Mouse (Mus musculus): ENCODE data around the gene Phf24. TPM values are rescaled to one million over a fixed set of nuclear protein-coding genes. Genes with fewer than 3 reads are reported as not detected.
A peak's percentile ranks its signal among the peaks of the same experiment; 100 is the strongest.

The Phf24 gene
- polyA plus RNA-seq, 1 experiment from 2014 or later = not detected

DNA sequence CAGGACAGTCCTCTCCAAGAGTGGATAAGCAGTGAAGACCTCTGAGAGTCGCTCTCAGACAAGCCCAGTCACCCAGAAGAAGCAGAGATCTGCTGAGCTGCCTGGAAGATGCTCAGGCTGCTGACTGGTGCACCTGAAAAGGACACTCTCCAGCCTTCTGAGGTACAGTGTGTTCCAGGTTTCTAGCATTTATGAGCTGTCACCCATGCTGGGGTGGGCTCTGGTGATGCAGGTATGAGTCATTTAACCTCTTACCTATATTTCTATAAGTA, 35.8 kb upstream of the Phf24 start:
- no peak for DNase-seq (ENCODE audit: low read depth, low spot score)

DNA sequence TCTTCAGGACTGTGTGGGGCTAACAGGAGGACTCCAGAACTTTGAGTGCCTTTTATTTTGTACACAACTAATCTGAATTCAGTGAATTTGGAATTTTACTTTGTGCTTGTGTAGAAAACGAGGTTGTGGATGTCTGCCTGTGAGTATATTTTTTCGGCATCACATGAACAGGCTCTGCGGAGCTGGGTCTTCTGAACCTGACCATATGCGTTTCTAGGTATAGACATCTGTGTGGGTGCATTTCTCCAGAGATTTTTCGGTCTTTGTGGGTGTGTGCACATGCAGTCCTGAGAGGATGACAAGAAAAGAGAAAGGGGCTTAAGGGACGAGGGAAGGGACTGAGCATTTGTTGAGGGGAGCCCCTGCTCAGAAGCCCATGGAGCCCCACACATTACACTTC, 29.5 kb upstream of the Phf24 start:
- H3K27me3 ChIP-seq = peaks cover 28% of the 10 kb centered on the region
- in situ Hi-C loops (cut with MboI; ENCODE audit: low pct_unique_long_range_greater_than_20kb) = no loop called here
- TF ChIP-seq CTCF (IDR thresholded peaks at IDR 0.05) = no peak
- ATAC-seq (no peak), DNase-seq (ENCODE audit: low read depth, low spot score) (no peak)
- CTCF ChIA-PET = no interaction called here
- POLR2A ChIA-PET = no interaction called here

More for the DNA sequence above, 35.8 kb upstream of the Phf24 start:
- ChIA-PET POLR2A (no interaction called here), CTCF (interaction anchor here (0.8 kb wide), 1 partner anchor 74 kb away, joined by 3 read pairs; no protein-coding TSS in a partner anchor)
- peaks cover 7% of the 10 kb centered on the region for H3K27me3 ChIP-seq
- in situ Hi-C loops (cut with MboI; ENCODE audit: low pct_unique_long_range_greater_than_20kb) = no loop called here
- ATAC-seq = no peak
- TF ChIP-seq CTCF (IDR thresholded peaks at IDR 0.05) = no peak

DNA sequence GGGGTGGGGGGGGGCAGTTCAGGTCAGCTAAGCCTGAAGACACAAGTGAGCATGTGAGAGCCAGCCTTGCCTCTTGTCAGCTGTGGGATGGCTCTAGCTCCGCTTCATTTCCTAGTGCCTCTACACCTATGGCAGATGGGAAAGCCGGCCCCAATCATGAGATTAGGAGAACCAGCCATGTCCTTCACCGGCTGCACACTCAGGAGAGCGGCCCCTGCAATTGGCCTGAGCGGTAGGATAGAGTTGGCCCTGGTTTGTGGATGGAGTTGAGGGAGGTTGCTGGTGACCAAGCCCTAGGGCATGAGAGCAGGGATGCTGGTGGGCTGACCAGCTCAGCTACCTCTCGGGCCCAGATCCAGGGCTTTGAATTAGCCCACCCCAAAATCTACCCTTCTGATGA, 27.7 kb upstream of the Phf24 start:
- no peak for TF ChIP-seq CTCF (IDR thresholded peaks at IDR 0.05)
- ATAC-seq (no peak), DNase-seq (ENCODE audit: low read depth, low spot score) (no peak)
- in situ Hi-C loops (cut with MboI; ENCODE audit: low pct_unique_long_range_greater_than_20kb) = no loop called here
- H3K27me3 ChIP-seq = peaks cover 31% of the 10 kb centered on the region
- ChIA-PET CTCF (no interaction called here), POLR2A (no interaction called here)

GRCm38 (mm10) chr4:42891176-42891575, 25.3 kb upstream of the Phf24 start:
- POLR2A ChIA-PET = no interaction called here
- no peak for TF ChIP-seq CTCF (IDR thresholded peaks at IDR 0.05)
- ATAC-seq (no peak), DNase-seq (ENCODE audit: low read depth, low spot score) (no peak)
- CTCF ChIA-PET = interaction anchor here (1.6 kb wide), 1 partner anchor 9 kb away, joined by 5 read pairs; no protein-coding TSS in a partner anchor
- peaks cover 33% of the 10 kb centered on the region for H3K27me3 ChIP-seq
- in situ Hi-C loops (cut with MboI; ENCODE audit: low pct_unique_long_range_greater_than_20kb) = no loop called here

GRCm38 (mm10) chr4:42895118-42895517, 21.3 kb upstream of the Phf24 start:
- CTCF ChIA-PET = interaction anchor here (1.1 kb wide), 1 partner anchor 9 kb away, joined by 4 read pairs; no protein-coding TSS in a partner anchor

GRCm38 (mm10) chr4:42898914-42899313, 17.5 kb upstream of the Phf24 start:
- ChIA-PET POLR2A (no interaction called here), CTCF (no interaction called here)
- DNase-seq (ENCODE audit: low read depth, low spot score) (no peak), ATAC-seq (no peak)
- H3K27me3 ChIP-seq = peaks cover 50% of the 10 kb centered on the region
- TF ChIP-seq CTCF (IDR thresholded peaks at IDR 0.05) = no peak
- in situ Hi-C loops (cut with MboI; ENCODE audit: low pct_unique_long_range_greater_than_20kb) = no loop called here

More at GRCm38 (mm10) chr4:42895118-42895517, 21.3 kb upstream of the Phf24 start:
- TF ChIP-seq CTCF (IDR thresholded peaks at IDR 0.05) = no peak
- POLR2A ChIA-PET = no interaction called here
- in situ Hi-C loops (cut with MboI; ENCODE audit: low pct_unique_long_range_greater_than_20kb) = no loop called here
- DNase-seq (ENCODE audit: low read depth, low spot score) = no peak
- no peak for ATAC-seq
- H3K27me3 ChIP-seq = peaks cover 38% of the 10 kb centered on the region

DNA sequence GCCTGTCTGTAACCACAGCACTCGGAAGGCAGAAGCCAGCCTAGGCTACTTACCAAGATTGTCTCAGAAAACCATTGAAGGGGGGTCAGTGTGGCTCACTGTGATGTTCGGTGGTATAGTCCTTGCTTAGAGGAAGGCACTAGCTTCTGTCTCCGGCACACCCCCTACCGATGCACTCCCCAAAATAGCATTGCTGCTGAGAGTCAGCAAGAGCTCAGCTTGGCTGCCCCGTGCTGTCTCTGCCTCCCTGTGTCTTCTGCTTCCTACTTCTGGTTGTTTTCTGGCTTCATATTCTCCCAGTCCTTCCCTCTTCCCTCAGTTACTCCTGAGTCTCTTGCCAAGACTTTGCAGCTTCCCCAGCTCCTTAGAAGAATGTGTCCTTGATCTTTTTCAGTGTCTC, 15.6 kb upstream of the Phf24 start:
- ChIA-PET CTCF (interaction anchor here (1.7 kb wide), 1 partner anchor 9 kb away, joined by 5 read pairs; no protein-coding TSS in a partner anchor), POLR2A (no interaction called here)
- ATAC-seq (no peak), DNase-seq (ENCODE audit: low read depth, low spot score) (no peak)
- in situ Hi-C loops (cut with MboI; ENCODE audit: low pct_unique_long_range_greater_than_20kb) = no loop called here
- H3K27me3 ChIP-seq = peaks cover 44% of the 10 kb centered on the region
- TF ChIP-seq CTCF (IDR thresholded peaks at IDR 0.05) = no peak

- no peak for DNase-seq (ENCODE audit: low read depth, low spot score)
- TF ChIP-seq CTCF (IDR thresholded peaks at IDR 0.05) = peak; percentile 30
- no peak for ATAC-seq
- in situ Hi-C loops (cut with MboI; ENCODE audit: low pct_unique_long_range_greater_than_20kb) = no loop called here
- ChIA-PET POLR2A (no interaction called here), CTCF (no interaction called here)
- peaks cover 41% of the 10 kb centered on the region for H3K27me3 ChIP-seq
These were observed 14.3 kb upstream of the Phf24 start for GRCm38 (mm10) chr4:42902174-42902573.

DNA sequence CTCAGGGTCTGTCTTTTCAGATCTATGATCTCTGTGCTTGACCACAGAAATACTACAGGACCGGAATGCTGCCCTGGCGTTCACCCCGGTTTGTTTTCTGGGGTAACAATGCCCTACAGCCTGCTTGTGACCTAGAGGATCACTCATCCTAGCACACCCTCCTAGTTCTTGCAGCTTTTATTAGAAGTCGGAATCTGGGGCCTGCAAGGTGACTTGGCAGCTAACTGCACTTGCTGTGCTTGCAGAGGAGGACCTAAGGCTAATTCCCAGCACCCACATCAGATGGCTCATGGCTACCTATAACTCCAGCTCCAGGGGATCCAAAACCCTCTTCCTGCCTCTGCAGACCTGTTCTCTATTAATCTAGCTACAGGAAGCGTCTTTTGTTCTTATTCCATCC, 13.7 kb upstream of the Phf24 start:
- DNase-seq (ENCODE audit: low read depth, low spot score) = no peak
- ChIA-PET POLR2A (no interaction called here), CTCF (no interaction called here)
- no peak for ATAC-seq
- TF ChIP-seq CTCF (IDR thresholded peaks at IDR 0.05) = no peak
- peaks cover 35% of the 10 kb centered on the region for H3K27me3 ChIP-seq
- in situ Hi-C loops (cut with MboI; ENCODE audit: low pct_unique_long_range_greater_than_20kb) = no loop called here

DNA sequence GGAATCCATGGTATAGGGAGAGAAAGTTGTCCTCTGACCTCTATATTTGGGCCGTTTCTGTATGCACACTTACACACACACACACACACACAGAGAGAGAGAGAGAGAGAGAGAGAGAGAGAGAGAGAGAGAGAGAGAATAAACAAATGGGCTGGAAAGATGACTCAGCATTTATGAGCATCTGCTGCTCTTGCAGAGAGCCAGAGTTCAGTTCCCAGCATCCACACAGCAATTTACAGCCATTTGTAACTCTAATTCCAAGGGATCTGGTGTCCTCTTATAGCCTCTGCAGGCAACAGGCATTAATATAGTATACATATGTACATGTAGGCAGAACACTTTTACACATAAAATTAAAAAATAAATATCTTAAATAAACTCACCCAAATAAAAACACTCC, 12.5 kb upstream of the Phf24 start:
- H3K27me3 ChIP-seq = peaks cover 30% of the 10 kb centered on the region
- no peak for DNase-seq (ENCODE audit: low read depth, low spot score)
- POLR2A ChIA-PET = interaction anchor here (0.7 kb wide), 1 partner anchor 43 kb away, joined by 3 read pairs; no protein-coding TSS in a partner anchor
- no peak for TF ChIP-seq CTCF (IDR thresholded peaks at IDR 0.05)
- CTCF ChIA-PET = interaction anchor here (1.0 kb wide), 1 partner anchor 9 kb away, joined by 4 read pairs; no protein-coding TSS in a partner anchor
- ATAC-seq = no peak
- in situ Hi-C loops (cut with MboI; ENCODE audit: low pct_unique_long_range_greater_than_20kb) = no loop called here

- in situ Hi-C loops (cut with MboI; ENCODE audit: low pct_unique_long_range_greater_than_20kb) = no loop called here
- DNase-seq (ENCODE audit: low read depth, low spot score) = no peak
These were observed 11.9 kb upstream of the Phf24 start for GRCm38 (mm10) chr4:42904523-42904922.

GRCm38 (mm10) chr4:42904966-42905365, 11.5 kb upstream of the Phf24 start:
- ChIA-PET CTCF (no interaction called here), POLR2A (no interaction called here)
- DNase-seq (ENCODE audit: low read depth, low spot score) = no peak
- no peak for TF ChIP-seq CTCF (IDR thresholded peaks at IDR 0.05)
- in situ Hi-C loops (cut with MboI; ENCODE audit: low pct_unique_long_range_greater_than_20kb) = no loop called here
- no peak for ATAC-seq
- peaks cover 29% of the 10 kb centered on the region for H3K27me3 ChIP-seq

More at GRCm38 (mm10) chr4:42904523-42904922, 11.9 kb upstream of the Phf24 start:
- ChIA-PET POLR2A (no interaction called here), CTCF (interaction anchor here (1.0 kb wide), 1 partner anchor 9 kb away, joined by 4 read pairs; no protein-coding TSS in a partner anchor)
- ATAC-seq = no peak
- no peak for TF ChIP-seq CTCF (IDR thresholded peaks at IDR 0.05)
- peaks cover 29% of the 10 kb centered on the region for H3K27me3 ChIP-seq

Data from Patski (cell line).